Mouse (Mus musculus): ENCODE data around the gene Rspo4. TPM values are rescaled to one million over a fixed set of nuclear protein-coding genes. Genes with fewer than 3 reads are reported as not detected.

The Rspo4 gene
- 0.17 and 0.19 TPM in 2 replicates for polyA plus RNA-seq (2015; fragmentation: Nextera tagmentation; extraction: Ambion mirVana)

GRCm38 (mm10) chr2:151842648-151843226 lies at the start of gene Rspo4:
Rspo4 (plus strand) TSS chr2:151842927.

GRCm38 (mm10) chr2:151910919-151911500 lies 68.3 kb downstream of the Rspo4 start, which contains the start of gene Angpt4:
Angpt4 (plus strand) TSS chr2:151911210.

Other genes with a start within 250 kb of the Rspo4 start
- gene Snph, start 210.3 kb upstream of the Rspo4 start, polyA plus RNA-seq (2015; fragmentation: Nextera tagmentation; extraction: Ambion mirVana), result 0.18 and 0.49 TPM in 2 replicates
- not detected in 2 replicates for gene Rad21l, start 174.4 kb upstream of the Rspo4 start, polyA plus RNA-seq (2015; fragmentation: Nextera tagmentation; extraction: Ambion mirVana)
- 1.3 and 1.8 TPM in 2 replicates for gene Tmem74b, start 140.9 kb upstream of the Rspo4 start, polyA plus RNA-seq (2015; fragmentation: Nextera tagmentation; extraction: Ambion mirVana)
- gene Psmf1, start 98.7 kb upstream of the Rspo4 start, polyA plus RNA-seq (2015; fragmentation: Nextera tagmentation; extraction: Ambion mirVana), result 25.6 and 26.6 TPM in 2 replicates
- gene Angpt4, start 68.3 kb downstream of the Rspo4 start, polyA plus RNA-seq (2015; fragmentation: Nextera tagmentation; extraction: Ambion mirVana), result 0.27 and 0.40 TPM in 2 replicates
- gene Fam110a, start 137.3 kb downstream of the Rspo4 start, polyA plus RNA-seq (2015; fragmentation: Nextera tagmentation; extraction: Ambion mirVana), result 12.4 and 15.3 TPM in 2 replicates
- gene Slc52a3, start 153.6 kb downstream of the Rspo4 start, polyA plus RNA-seq (2015; fragmentation: Nextera tagmentation; extraction: Ambion mirVana), result 1.2 and 1.3 TPM in 2 replicates
- gene Scrt2, start 238.6 kb downstream of the Rspo4 start, polyA plus RNA-seq (2015; fragmentation: Nextera tagmentation; extraction: Ambion mirVana), result not detected in 2 replicates

Data from skeletal muscle tissue, postnatal 0 days (tissue).